Mouse (Mus musculus): ENCODE measurements around the gene Cbx4.

DNA sequence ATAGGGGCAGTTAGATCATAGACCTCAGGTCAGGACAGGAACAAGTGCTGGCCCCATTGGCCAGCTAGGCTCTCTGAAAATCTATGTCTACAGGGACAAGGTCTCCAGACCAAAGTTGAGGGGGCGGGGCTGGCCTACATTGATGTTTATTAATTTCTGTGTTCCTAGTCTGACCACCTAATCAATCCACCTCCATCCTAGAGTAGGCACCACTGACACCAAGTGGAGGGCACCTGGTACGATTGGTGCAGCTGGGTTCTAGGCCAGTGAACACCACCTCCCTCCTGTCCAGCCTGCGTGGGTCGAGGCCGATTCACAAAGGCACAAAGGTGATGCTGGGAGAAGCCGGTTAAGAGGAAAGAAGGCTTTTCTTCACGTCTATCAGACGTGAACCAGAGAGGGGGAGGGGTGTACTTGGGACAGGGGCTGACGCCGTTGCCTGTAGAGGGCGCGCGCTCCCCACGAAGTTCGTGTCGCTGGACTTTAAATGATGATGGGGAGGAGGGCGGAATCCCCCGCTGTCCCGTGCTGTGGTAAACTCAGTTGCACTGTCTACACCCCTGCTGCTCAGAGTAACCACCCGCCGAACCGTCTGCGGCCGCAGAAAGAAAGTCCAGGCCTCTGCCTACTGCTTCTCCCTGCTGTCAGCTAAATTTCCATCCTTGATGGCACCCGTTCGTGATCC, 52.0 kb downstream of the Cbx4 start:
- TF ChIP-seq POLR2A (IDR thresholded peaks at IDR 0.05; ENCODE audit: low read depth, low read length) (no peak), CTCF (IDR thresholded peaks at IDR 0.05; ENCODE audit: extremely low read depth, insufficient read depth, insufficient read length, insufficient replicate concordance) (peak; percentile 98)

Measured in spleen, adult 2 months (tissue).